ENCODE assay signal across 20 mouse cellular contexts in genomic region chr13:91520073-91520750, GRCm38 (mm10).
DNase-seq lines count a peak whose midpoint lies in the region; ATAC-seq and TF ChIP-seq lines count a peak whose summit lies in the region.
"Had no signal": no experiment of that assay in that cellular context is flagged by ENCODE, and none has a peak within 500 bp of the region (broad histone marks: within the 10 kb centered on the region; RNA-seq: fewer than 3 reads in every experiment).

No protein-coding gene starts in this region.

- no peak overlapping the region for H3K4me2 ChIP-seq in liver, embryonic 12.5 days
- H3K4me2 ChIP-seq: forebrain, embryonic 15.5 days; heart, embryonic 15.5 days; intestine, embryonic 15.5 days; limb, embryonic 15.5 days; midbrain, embryonic 12.5 days had no signal

- no peaks in the 10 kb centered on the region for H3K27me3 ChIP-seq in liver, embryonic 12.5 days (replicated peaks)
- H3K27me3 ChIP-seq in megakaryocyte, embryonic 14.5 days (replicated peaks) = no peaks in the 10 kb centered on the region
- H3K27me3 ChIP-seq: forebrain, embryonic 15.5 days; heart, embryonic 15.5 days; intestine, embryonic 15.5 days; limb, embryonic 15.5 days; midbrain, embryonic 12.5 days had no signal

- H3K36me3 ChIP-seq in liver, embryonic 12.5 days = peaks cover 5% of the 10 kb centered on the region; the same call in 1 of the 2 replicates
- H3K36me3 ChIP-seq in megakaryocyte, embryonic 14.5 days (replicated peaks; ENCODE audit: low read length) = peaks cover 6% of the 10 kb centered on the region
- H3K36me3 ChIP-seq: forebrain, embryonic 15.5 days; intestine, embryonic 15.5 days; limb, embryonic 15.5 days; midbrain, embryonic 12.5 days had no signal

- H3K27ac ChIP-seq in gastrocnemius, adult 2 months = no peak overlapping the region
- H3K27ac ChIP-seq in liver, embryonic 12.5 days = 0 out of 2 replicates have a peak overlapping the region, but pooled peaks have one; percentile 20
- H3K27ac ChIP-seq: forebrain, embryonic 15.5 days; heart, embryonic 15.5 days; intestine, embryonic 15.5 days; left cerebral cortex, adult 2 months; limb, embryonic 15.5 days; midbrain, embryonic 12.5 days had no signal

- ATAC-seq in liver, embryonic 12.5 days = no peak; the same call in 1 of the 2 replicates
- ATAC-seq: forebrain, embryonic 15.5 days; intestine, embryonic 15.5 days; lung, postnatal 0 days had no signal

- peaks cover 34% of the 10 kb centered on the region for H3K4me1 ChIP-seq in liver, embryonic 12.5 days
- H3K4me1 ChIP-seq in megakaryocyte, embryonic 14.5 days = peaks cover 70% of the 10 kb centered on the region
- H3K4me1 ChIP-seq: intestine, embryonic 15.5 days had no signal

- no peak overlapping the region for H3K9ac ChIP-seq in liver, embryonic 12.5 days
- H3K9ac ChIP-seq: forebrain, embryonic 15.5 days; heart, embryonic 15.5 days; intestine, embryonic 15.5 days; limb, embryonic 15.5 days; midbrain, embryonic 12.5 days had no signal

- intact Hi-C loops in gastrocnemius, adult 2 months (cut with DNase I) = no loop called here
- intact Hi-C loops in gastrocnemius, postnatal 36 days (cut with DNase I) = no loop called here

- DNase-seq in gastrocnemius, adult 2 months = peak; percentile 29
- DNase-seq in gastrocnemius, postnatal 36 days = no peak
- no peak for DNase-seq in liver
- peak; percentile 11 for DNase-seq in adipocyte (ENCODE audit: low spot score)
- DNase-seq in yolk sac, embryonic 10.5 days (ENCODE audit: low spot score) = no peak
- no peak for DNase-seq in layer of hippocampus, adult 9-10 months (ENCODE audit: low spot score)
- DNase-seq: adrenal gland, postnatal 25 days; cerebellum, adult 8-10 months; embryo, embryonic 11 days; right cerebral cortex, postnatal 4 days; thymus, adult 2 months had no signal

- TF ChIP-seq CTCF in gastrocnemius, adult 2 months (IDR thresholded peaks at IDR 0.05) = no peak

- no peaks in the 10 kb centered on the region for H3K9me3 ChIP-seq in liver, embryonic 12.5 days (replicated peaks)
- no peaks in the 10 kb centered on the region for H3K9me3 ChIP-seq in megakaryocyte, embryonic 14.5 days
- H3K9me3 ChIP-seq: forebrain, embryonic 15.5 days; heart, embryonic 15.5 days; intestine, embryonic 15.5 days; limb, embryonic 15.5 days; midbrain, embryonic 12.5 days had no signal

- no peak overlapping the region for H3K4me3 ChIP-seq in gastrocnemius, adult 2 months
- no peak overlapping the region for H3K4me3 ChIP-seq in liver, embryonic 12.5 days
- peak overlapping the region; percentile 62 for H3K4me3 ChIP-seq in megakaryocyte, embryonic 14.5 days (replicated peaks)
- H3K4me3 ChIP-seq: forebrain, embryonic 15.5 days; heart, embryonic 15.5 days; intestine, embryonic 15.5 days; left cerebral cortex, adult 2 months; limb, embryonic 15.5 days; midbrain, embryonic 12.5 days had no signal

- WGBS in liver, embryonic 12.5 days (ENCODE audit: insufficient replicate concordance) = 38% methylated on average over 4 of the region's 4 CpGs

Comparison
In these comparisons a context has a peak if more than half of its experiments do, and no peak if none do; other contexts are left out.
1. DNase-seq: peak in gastrocnemius, adult 2 months (single experiment) and adipocyte (single experiment); none in gastrocnemius, postnatal 36 days (0 of 2), liver (single experiment), yolk sac, embryonic 10.5 days (single experiment) and layer of hippocampus, adult 9-10 months (single experiment).